Mouse (Mus musculus) lung, adult 10 weeks (tissue): ENCODE results near the gene Rhox4d. TPM values are rescaled to one million over a fixed set of nuclear protein-coding genes. Genes with fewer than 3 reads are reported as not detected.

Experiments used
- polyA plus RNA-seq: library from polyadenylated mRNA; stranded (reverse); fragments of 350-450 nt; fragmentation: Illumina TruSeq; extraction: RNeasy Lipid Tissue Mini Kit (QIAGEN cat#74804); gene quantifications from one replicate; pipeline ENCODE4 v1.2.3, GENCODE M21; 2014; ENCODE audit warnings: low read depth, low replicate concordance; ENCODE audit not compliant: insufficient read depth

The Rhox4d gene
- polyA plus RNA-seq, result not detected

GRCm38 (mm10) chrX:37514059-37514458 is at the start of gene Rhox4d:
Rhox4d (plus strand) TSS chrX:37514359.

GRCm38 (mm10) chrX:37480037-37480436 is 34.1 kb upstream of the Rhox4d start, which contains the start of gene Rhox4c:
Rhox4c (plus strand) TSS chrX:37480337.

GRCm38 (mm10) chrX:37530152-37530551 is 16.0 kb downstream of the Rhox4d start, which contains the start of gene Rhox2e:
Rhox2e (plus strand) TSS chrX:37530452.

GRCm38 (mm10) chrX:37541719-37542118 is 27.6 kb downstream of the Rhox4d start, which contains the start of gene Rhox3e:
Rhox3e (plus strand) TSS chrX:37542019.

GRCm38 (mm10) chrX:37557112-37557511 is 43.0 kb downstream of the Rhox4d start, which contains the start of gene Rhox4e:
Rhox4e (plus strand) TSS chrX:37557412.

Other genes with a start within 250 kb of the Rhox4d start
- not detected for gene Rhox4a, start 249.0 kb upstream of the Rhox4d start, polyA plus RNA-seq
- gene Rhox3a2, start 134.3 kb upstream of the Rhox4d start, polyA plus RNA-seq, result not detected
- gene Rhox4a2, start 123.5 kb upstream of the Rhox4d start, polyA plus RNA-seq, result not detected
- gene Rhox2b, start 102.3 kb upstream of the Rhox4d start, polyA plus RNA-seq, result not detected
- gene Rhox4b, start 81.9 kb upstream of the Rhox4d start, polyA plus RNA-seq, result not detected
- not detected for gene Rhox2c, start 60.7 kb upstream of the Rhox4d start, polyA plus RNA-seq
- not detected for gene Rhox3c, start 55.8 kb upstream of the Rhox4d start, polyA plus RNA-seq
- gene Rhox4c, start 34.0 kb upstream of the Rhox4d start, polyA plus RNA-seq, result not detected
- gene Rhox2d, start 20.9 kb upstream of the Rhox4d start, polyA plus RNA-seq, result not detected
- not detected for gene Rhox2e, start 16.1 kb downstream of the Rhox4d start, polyA plus RNA-seq
- gene Rhox3e, start 27.7 kb downstream of the Rhox4d start, polyA plus RNA-seq, result not detected
- not detected for gene Rhox4e, start 43.1 kb downstream of the Rhox4d start, polyA plus RNA-seq
- gene Rhox2f, start 57.0 kb downstream of the Rhox4d start, polyA plus RNA-seq, result not detected
- gene Rhox3f, start 66.6 kb downstream of the Rhox4d start, polyA plus RNA-seq, result not detected
- not detected for gene Rhox4f, start 93.3 kb downstream of the Rhox4d start, polyA plus RNA-seq
- gene Rhox3g, start 114.3 kb downstream of the Rhox4d start, polyA plus RNA-seq, result not detected
- not detected for gene Rhox2g, start 129.1 kb downstream of the Rhox4d start, polyA plus RNA-seq
- gene Rhox4g, start 137.0 kb downstream of the Rhox4d start, polyA plus RNA-seq, result not detected
- gene Rhox3h, start 154.4 kb downstream of the Rhox4d start, polyA plus RNA-seq, result not detected
- not detected for gene Rhox2h, start 158.9 kb downstream of the Rhox4d start, polyA plus RNA-seq